Mouse (Mus musculus): ENCODE measurements at regions not wholly inside any gene's neighbourhood (a gene's known extent, or its start where the extent isn't known, plus 50 kb on each side); places are given as distances from the start of the nearest gene placed in this dataset.

- peak; percentile 85 for DNase-seq (ENCODE audit: low read depth)
Measured at GRCm38 (mm10) chr16:25042669-25043440, 243.8 kb upstream of the Tprg start.

GRCm38 (mm10) chr16:25044637-25045036, 242.0 kb upstream of the Tprg start:
- no peak for DNase-seq (ENCODE audit: low read depth)

- no peak for DNase-seq (ENCODE audit: low read depth)
Measured at GRCm38 (mm10) chr16:25047726-25048125, 238.9 kb upstream of the Tprg start.

- no peak for DNase-seq (ENCODE audit: low read depth)
Measured at GRCm38 (mm10) chr16:25049928-25050510, 236.6 kb upstream of the Tprg start.

- no peak for DNase-seq (ENCODE audit: low read depth)
Measured at GRCm38 (mm10) chr16:25051044-25051443, 235.6 kb upstream of the Tprg start.

GRCm38 (mm10) chr16:25052428-25052827, 234.2 kb upstream of the Tprg start:
- DNase-seq (ENCODE audit: low read depth) = no peak

- DNase-seq (ENCODE audit: low read depth) = no peak
Measured at GRCm38 (mm10) chr16:25052917-25053343, 233.7 kb upstream of the Tprg start.

- no peak for DNase-seq (ENCODE audit: low read depth)
Measured at GRCm38 (mm10) chr16:25054304-25054703, 232.3 kb upstream of the Tprg start.

GRCm38 (mm10) chr16:25055376-25055775, 231.2 kb upstream of the Tprg start:
- no peak for DNase-seq (ENCODE audit: low read depth)

GRCm38 (mm10) chr16:25058051-25058747, 228.4 kb upstream of the Tprg start:
- peak; percentile 58 for DNase-seq (ENCODE audit: low read depth)

- peak; percentile 100 for DNase-seq (ENCODE audit: low read depth)
Measured at GRCm38 (mm10) chr16:25058812-25059501, 227.7 kb upstream of the Tprg start.

GRCm38 (mm10) chr16:25059504-25059992, 227.1 kb upstream of the Tprg start:
- DNase-seq (ENCODE audit: low read depth) = peak; percentile 91

- DNase-seq (ENCODE audit: low read depth) = no peak
Measured at GRCm38 (mm10) chr16:25060266-25060665, 226.4 kb upstream of the Tprg start.

- DNase-seq (ENCODE audit: low read depth) = peak; percentile 93
Measured at GRCm38 (mm10) chr16:25061631-25062030, 225.0 kb upstream of the Tprg start.

- no peak for DNase-seq (ENCODE audit: low read depth)
Measured at GRCm38 (mm10) chr16:25063981-25064380, 222.6 kb upstream of the Tprg start.

GRCm38 (mm10) chr16:25064538-25064937, 222.1 kb upstream of the Tprg start:
- DNase-seq (ENCODE audit: low read depth) = peak; percentile 81

GRCm38 (mm10) chr16:25066822-25067221, 219.8 kb upstream of the Tprg start:
- peak; percentile 23 for DNase-seq (ENCODE audit: low read depth)

GRCm38 (mm10) chr16:25067276-25068249, 219.1 kb upstream of the Tprg start:
- DNase-seq (ENCODE audit: low read depth) = peak; percentile 66

GRCm38 (mm10) chr16:25080811-25081210, 205.8 kb upstream of the Tprg start:
- DNase-seq (ENCODE audit: low read depth) = no peak

- DNase-seq (ENCODE audit: low read depth) = no peak
Measured at GRCm38 (mm10) chr16:25083729-25084128, 202.9 kb upstream of the Tprg start.

Data from NIH3T3 (cell line).